Mouse (Mus musculus): ENCODE results near the gene Slc16a5. TPM values are rescaled to one million over a fixed set of nuclear protein-coding genes. Genes with fewer than 3 reads are reported as not detected.

Gene Slc16a5
- polyA plus RNA-seq, 1 experiment from 2014 or later: not detected

GRCm38 (mm10) chr11:115519581-115519980 is 57.3 kb downstream of the Slc16a5 start:
- H3K9me3 ChIP-seq (replicated peaks): no peaks in the 10 kb centered on the region
- H3K27ac ChIP-seq: no peak overlapping the region
- H3K36me3 ChIP-seq: peaks cover 20% of the 10 kb centered on the region
- no peak overlapping the region for H3K4me2 ChIP-seq
- no peak overlapping the region for H3K9ac ChIP-seq
- ATAC-seq (ENCODE audit: low read depth) (no peak), DNase-seq (no peak)
- 61% methylated on average over 3 of the region's 3 CpGs for WGBS (ENCODE audit: insufficient replicate concordance)
- peaks cover 6% of the 10 kb centered on the region for H3K4me1 ChIP-seq (replicated peaks)
- no peaks in the 10 kb centered on the region for H3K27me3 ChIP-seq
- no peak overlapping the region for H3K4me3 ChIP-seq (replicated peaks)

- H3K4me1 ChIP-seq (replicated peaks): peaks cover 1% of the 10 kb centered on the region
- no peak for ATAC-seq (ENCODE audit: low read depth)
These were observed 57.9 kb downstream of the Slc16a5 start for GRCm38 (mm10) chr11:115520218-115520617.

DNA sequence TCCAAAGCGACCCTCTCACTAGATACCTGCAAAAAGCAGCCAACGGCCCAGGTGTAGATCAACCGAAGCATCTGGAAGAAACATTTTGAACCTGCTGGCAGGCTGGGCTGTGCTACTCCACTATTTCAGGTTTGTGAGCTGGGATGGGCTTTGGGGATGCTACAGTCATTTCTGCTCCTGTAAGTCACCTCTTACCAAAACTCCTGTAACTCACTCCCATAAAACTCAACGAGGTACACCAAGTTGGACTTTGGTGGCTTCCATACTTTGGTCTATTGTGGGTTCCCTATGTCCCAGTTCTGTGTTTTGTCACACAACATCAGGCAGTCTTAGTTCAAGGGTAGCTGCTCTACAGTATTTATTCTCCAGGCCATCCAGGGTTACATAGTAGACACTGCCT is 58.8 kb downstream of the Slc16a5 start:
- Histone ChIP-seq H3K4me3 (replicated peaks) (no peak overlapping the region), H3K27ac (no peak overlapping the region), H3K9ac (no peak overlapping the region), H3K27me3 (no peaks in the 10 kb centered on the region), H3K36me3 (peaks cover 35% of the 10 kb centered on the region), H3K4me2 (no peak overlapping the region), H3K4me1 (replicated peaks) (peaks cover 8% of the 10 kb centered on the region; the same call in 1 of the 2 replicates), H3K9me3 (replicated peaks) (no peaks in the 10 kb centered on the region)
- no peak for DNase-seq
- 72% methylated on average over 4 of the region's 4 CpGs for WGBS (ENCODE audit: insufficient replicate concordance)
- ATAC-seq (ENCODE audit: low read depth): no peak

More at GRCm38 (mm10) chr11:115520218-115520617, 57.9 kb downstream of the Slc16a5 start:
- no peaks in the 10 kb centered on the region for H3K27me3 ChIP-seq
- no peaks in the 10 kb centered on the region for H3K9me3 ChIP-seq (replicated peaks)
- no peak overlapping the region for H3K27ac ChIP-seq
- H3K9ac ChIP-seq: no peak overlapping the region
- WGBS (ENCODE audit: insufficient replicate concordance): 90% methylated on average over 2 of the region's 2 CpGs
- no peak for DNase-seq
- H3K4me3 ChIP-seq (replicated peaks): no peak overlapping the region
- no peak overlapping the region for H3K4me2 ChIP-seq
- peaks cover 26% of the 10 kb centered on the region for H3K36me3 ChIP-seq

- peaks cover 47% of the 10 kb centered on the region for H3K36me3 ChIP-seq
- ATAC-seq (ENCODE audit: low read depth): 0 out of 2 replicates have a peak, but pooled peaks have one; percentile 23
- H3K9me3 ChIP-seq (replicated peaks): no peaks in the 10 kb centered on the region
- DNase-seq: no peak
- no peaks in the 10 kb centered on the region for H3K27me3 ChIP-seq
- H3K27ac ChIP-seq: no peak overlapping the region
- 89% methylated on average over 2 of the region's 2 CpGs for WGBS (ENCODE audit: insufficient replicate concordance)
- no peak overlapping the region for H3K4me3 ChIP-seq (replicated peaks)
- H3K4me2 ChIP-seq: no peak overlapping the region
- H3K9ac ChIP-seq: no peak overlapping the region
- peaks cover 8% of the 10 kb centered on the region; the same call in 1 of the 2 replicates for H3K4me1 ChIP-seq (replicated peaks)
These were observed 60.0 kb downstream of the Slc16a5 start for GRCm38 (mm10) chr11:115522238-115522637.

GRCm38 (mm10) chr11:115522703-115523102 is 60.4 kb downstream of the Slc16a5 start:
- ATAC-seq (ENCODE audit: low read depth) (no peak), DNase-seq (no peak)
- H3K9me3 ChIP-seq (replicated peaks): no peaks in the 10 kb centered on the region
- H3K36me3 ChIP-seq: peaks cover 51% of the 10 kb centered on the region
- H3K27me3 ChIP-seq: no peaks in the 10 kb centered on the region
- H3K4me2 ChIP-seq: no peak overlapping the region
- no peak overlapping the region for H3K4me3 ChIP-seq (replicated peaks)
- peaks cover 8% of the 10 kb centered on the region; the same call in 1 of the 2 replicates for H3K4me1 ChIP-seq (replicated peaks)
- H3K9ac ChIP-seq: no peak overlapping the region
- WGBS (ENCODE audit: insufficient replicate concordance): 68% methylated on average over 2 of the region's 2 CpGs
- H3K27ac ChIP-seq: no peak overlapping the region

Small RNAs within 50 kb of the gene (microRNA-seq; reads per million reads assigned to microRNA genes)
- gene Mir3968: not detected

Other genes with a start within 250 kb of the Slc16a5 start
- 0.06 and 0.12 TPM in 2 replicates for gene Grin2c, start 195.2 kb upstream of the Slc16a5 start, polyA plus RNA-seq (2015; fragmentation: Nextera tagmentation; extraction: Ambion mirVana)
- gene Fdxr, start 185.4 kb upstream of the Slc16a5 start, polyA plus RNA-seq (2015; fragmentation: Nextera tagmentation; extraction: Ambion mirVana): 16.3 and 18.2 TPM in 2 replicates
- gene Fads6, start 164.8 kb upstream of the Slc16a5 start, polyA plus RNA-seq (2015; fragmentation: Nextera tagmentation; extraction: Ambion mirVana): 2.0 and 2.2 TPM in 2 replicates
- gene Otop2, start 155.3 kb upstream of the Slc16a5 start, polyA plus RNA-seq (2015; fragmentation: Nextera tagmentation; extraction: Ambion mirVana): not detected in 2 replicates
- 0.07 and 0.14 TPM in 2 replicates for gene Ush1g, start 140.4 kb upstream of the Slc16a5 start, polyA plus RNA-seq (2015; fragmentation: Nextera tagmentation; extraction: Ambion mirVana)
- gene Otop3, start 127.7 kb upstream of the Slc16a5 start, polyA plus RNA-seq (2015; fragmentation: Nextera tagmentation; extraction: Ambion mirVana): not detected in 2 replicates
- gene Hid1, start 94.7 kb upstream of the Slc16a5 start, polyA plus RNA-seq (2015; fragmentation: Nextera tagmentation; extraction: Ambion mirVana): 1.1 and 1.2 TPM in 2 replicates
- 1.5 and 1.7 TPM in 2 replicates for gene Cdr2l, start 80.6 kb upstream of the Slc16a5 start, polyA plus RNA-seq (2015; fragmentation: Nextera tagmentation; extraction: Ambion mirVana)
- 103 and 104 TPM in 2 replicates for gene Mrpl58, start 58.7 kb upstream of the Slc16a5 start, polyA plus RNA-seq (2015; fragmentation: Nextera tagmentation; extraction: Ambion mirVana)
- 633 and 650 TPM in 2 replicates for gene Atp5h, start 42.5 kb upstream of the Slc16a5 start, polyA plus RNA-seq (2015; fragmentation: Nextera tagmentation; extraction: Ambion mirVana)
- 2.5 and 4.1 TPM in 2 replicates for gene Kctd2, start 42.3 kb upstream of the Slc16a5 start, polyA plus RNA-seq (2015; fragmentation: Nextera tagmentation; extraction: Ambion mirVana)
- gene Trim80, start 21.9 kb upstream of the Slc16a5 start, polyA plus RNA-seq (2015; fragmentation: Nextera tagmentation; extraction: Ambion mirVana): 0.16 and 0.27 TPM in 2 replicates
- gene Armc7, start 13.2 kb downstream of the Slc16a5 start, polyA plus RNA-seq (2015; fragmentation: Nextera tagmentation; extraction: Ambion mirVana): 3.2 and 3.7 TPM in 2 replicates
- 60.8 and 64.6 TPM in 2 replicates for gene Nt5c, start 29.4 kb downstream of the Slc16a5 start, polyA plus RNA-seq (2015; fragmentation: Nextera tagmentation; extraction: Ambion mirVana)
- 292 and 314 TPM in 2 replicates for gene Jpt1, start 51.9 kb downstream of the Slc16a5 start, polyA plus RNA-seq (2015; fragmentation: Nextera tagmentation; extraction: Ambion mirVana)
- gene Sumo2, start 73.8 kb downstream of the Slc16a5 start, polyA plus RNA-seq (2015; fragmentation: Nextera tagmentation; extraction: Ambion mirVana): 532 and 597 TPM in 2 replicates
- gene Nup85, start 102.0 kb downstream of the Slc16a5 start, polyA plus RNA-seq (2015; fragmentation: Nextera tagmentation; extraction: Ambion mirVana): 158 and 175 TPM in 2 replicates
- 71.5 and 77.4 TPM in 2 replicates for gene Mrps7, start 141.5 kb downstream of the Slc16a5 start, polyA plus RNA-seq (2015; fragmentation: Nextera tagmentation; extraction: Ambion mirVana)
- 8.5 and 10.5 TPM in 2 replicates for gene Gga3, start 141.6 kb downstream of the Slc16a5 start, polyA plus RNA-seq (2015; fragmentation: Nextera tagmentation; extraction: Ambion mirVana)
- gene Mif4gd, start 150.5 kb downstream of the Slc16a5 start, polyA plus RNA-seq (2015; fragmentation: Nextera tagmentation; extraction: Ambion mirVana): 26.8 and 30.3 TPM in 2 replicates
- gene Slc25a19, start 165.8 kb downstream of the Slc16a5 start, polyA plus RNA-seq (2015; fragmentation: Nextera tagmentation; extraction: Ambion mirVana): 12.2 and 15.8 TPM in 2 replicates
- gene Grb2, start 246.1 kb downstream of the Slc16a5 start, polyA plus RNA-seq (2015; fragmentation: Nextera tagmentation; extraction: Ambion mirVana): 56.7 and 63.5 TPM in 2 replicates